Mouse (Mus musculus): ENCODE results near the gene Sorcs3. TPM values are rescaled to one million over a fixed set of nuclear protein-coding genes. Genes with fewer than 3 reads are reported as not detected.

Gene Sorcs3
- polyA plus RNA-seq, 1 experiment from 2014 or later: 4.9 TPM

DNA sequence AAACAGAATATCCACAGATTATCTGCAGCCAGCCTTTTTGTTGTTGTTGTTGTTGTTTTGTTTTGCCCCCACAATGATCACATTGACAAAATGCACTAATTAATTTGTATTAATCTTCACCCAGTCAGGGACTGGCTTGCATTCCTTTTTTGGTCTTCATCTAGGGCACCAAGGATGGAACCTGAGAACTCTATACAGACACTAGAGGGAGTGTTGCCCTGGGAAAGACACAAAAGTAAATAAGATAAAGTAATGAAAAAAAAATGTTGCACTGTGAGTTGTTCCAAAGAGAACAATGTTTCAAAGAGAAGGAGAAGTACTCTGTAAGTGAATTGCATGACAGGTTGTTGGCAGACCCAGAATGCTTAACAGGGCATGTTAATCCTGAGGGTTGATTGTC, 9.6 kb downstream of the Sorcs3 start:
- Histone ChIP-seq H3K36me3 (no peaks in the 10 kb centered on the region), H3K4me1 (peaks cover 5% of the 10 kb centered on the region; the same call in 1 of the 2 replicates), H3K9ac (no peak overlapping the region), H3K4me2 (replicated peaks) (no peak overlapping the region), H3K4me3 (no peak overlapping the region), H3K27ac (no peak overlapping the region), H3K27me3 (0 out of 2 replicates have a peak, but pooled peaks cover 5% of the 10 kb centered on the region), H3K9me3 (peaks cover 9% of the 10 kb centered on the region; the same call in 1 of the 2 replicates)
- ATAC-seq (ENCODE audit: low FRiP score, low read depth): no peak

GRCm38 (mm10) chr19:48237786-48238372, 32.1 kb downstream of the Sorcs3 start:
- peaks cover 13% of the 10 kb centered on the region; the same call in 1 of the 2 replicates for H3K4me1 ChIP-seq
- no peak overlapping the region for H3K9ac ChIP-seq
- no peak overlapping the region for H3K27ac ChIP-seq
- 42% methylated on average over 13 of the region's 13 CpGs for WGBS
- H3K27me3 ChIP-seq: no peaks in the 10 kb centered on the region
- no peaks in the 10 kb centered on the region for H3K36me3 ChIP-seq
- no peak for ATAC-seq (ENCODE audit: low FRiP score, low read depth)
- H3K4me3 ChIP-seq: no peak overlapping the region
- no peak overlapping the region for H3K4me2 ChIP-seq (replicated peaks)
- no peaks in the 10 kb centered on the region for H3K9me3 ChIP-seq

DNA sequence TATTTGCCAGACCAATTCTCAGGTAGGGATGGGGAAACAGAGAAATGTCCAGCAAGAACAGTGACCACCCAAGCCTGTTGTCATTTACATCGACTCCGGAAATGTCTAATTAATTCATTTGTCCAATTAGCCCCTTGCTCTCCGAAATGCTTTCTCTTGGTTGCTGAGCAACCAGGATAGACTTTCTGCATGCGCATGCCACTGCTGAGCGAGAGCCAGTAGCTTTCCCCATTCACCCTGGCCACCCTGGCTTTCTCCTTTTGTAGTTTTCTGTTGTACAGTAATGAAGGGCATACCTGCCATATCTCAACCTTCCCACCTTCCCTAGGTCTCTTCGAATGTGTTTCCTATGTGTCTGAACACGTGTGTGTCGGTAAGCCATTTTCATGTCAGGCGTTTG, 32.6 kb downstream of the Sorcs3 start:
- Histone ChIP-seq H3K4me2 (replicated peaks) (no peak overlapping the region), H3K9ac (no peak overlapping the region), H3K9me3 (no peaks in the 10 kb centered on the region), H3K4me1 (peaks cover 13% of the 10 kb centered on the region; the same call in 1 of the 2 replicates), H3K4me3 (no peak overlapping the region), H3K27ac (no peak overlapping the region), H3K36me3 (no peaks in the 10 kb centered on the region), H3K27me3 (no peaks in the 10 kb centered on the region)
- no peak for ATAC-seq (ENCODE audit: low FRiP score, low read depth)
- WGBS: 83% methylated on average over 9 of the region's 9 CpGs

GRCm38 (mm10) chr19:48240960-48241359, 35.1 kb downstream of the Sorcs3 start:
- Histone ChIP-seq H3K4me2 (replicated peaks) (no peak overlapping the region), H3K4me3 (no peak overlapping the region), H3K36me3 (no peaks in the 10 kb centered on the region), H3K9ac (no peak overlapping the region), H3K27me3 (no peaks in the 10 kb centered on the region), H3K9me3 (no peaks in the 10 kb centered on the region), H3K27ac (no peak overlapping the region), H3K4me1 (peaks cover 13% of the 10 kb centered on the region; the same call in 1 of the 2 replicates)
- 72% methylated on average over 2 of the region's 2 CpGs for WGBS
- no peak for ATAC-seq (ENCODE audit: low FRiP score, low read depth)

DNA sequence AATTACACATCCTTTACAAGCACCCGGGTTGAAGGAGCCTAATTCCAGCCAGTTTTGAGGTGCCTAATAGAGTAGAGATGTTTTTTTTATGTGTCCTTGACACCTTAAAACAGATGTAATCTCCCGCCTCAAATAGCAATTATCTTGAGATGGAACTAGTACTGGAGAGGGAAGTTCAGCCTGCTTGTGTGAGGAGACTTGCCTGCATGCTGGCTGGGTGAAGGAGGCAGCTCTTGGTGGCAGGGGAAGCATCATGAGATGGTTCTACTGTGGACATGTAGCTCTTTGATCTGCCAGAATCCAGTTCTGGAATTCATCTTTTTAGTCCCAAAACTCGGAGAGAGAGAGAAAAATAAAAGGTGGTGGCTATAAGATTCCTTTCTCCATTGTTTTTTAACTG, 38.2 kb downstream of the Sorcs3 start:
- WGBS: 42% methylated on average over 3 of the region's 3 CpGs
- H3K4me3 ChIP-seq: no peak overlapping the region
- no peaks in the 10 kb centered on the region for H3K36me3 ChIP-seq
- no peaks in the 10 kb centered on the region for H3K9me3 ChIP-seq
- H3K4me2 ChIP-seq (replicated peaks): no peak overlapping the region
- ATAC-seq (ENCODE audit: low FRiP score, low read depth): no peak
- no peak overlapping the region for H3K27ac ChIP-seq
- peaks cover 9% of the 10 kb centered on the region; the same call in 1 of the 2 replicates for H3K4me1 ChIP-seq
- no peak overlapping the region for H3K9ac ChIP-seq
- no peaks in the 10 kb centered on the region for H3K27me3 ChIP-seq

DNA sequence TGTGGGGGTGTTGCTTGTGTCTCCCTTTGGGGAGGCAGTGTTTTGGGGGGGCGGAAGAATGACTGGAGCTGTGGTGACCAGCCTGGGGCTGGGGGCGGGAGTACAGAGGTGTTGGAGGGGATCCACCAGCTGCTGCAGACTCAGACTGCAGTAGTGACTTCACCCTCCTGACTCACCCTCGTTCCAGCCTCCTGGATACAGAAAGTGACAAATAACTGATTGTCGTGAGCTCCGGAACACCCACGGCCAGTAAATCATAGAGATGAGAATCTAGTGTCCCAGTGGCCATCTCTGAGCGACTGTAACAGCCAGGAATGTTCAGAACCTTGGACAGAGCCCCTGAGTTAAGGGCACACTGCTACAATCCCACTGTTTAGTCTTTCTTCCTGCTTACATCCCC, 53.4 kb downstream of the Sorcs3 start:
- Histone ChIP-seq H3K9me3 (no peaks in the 10 kb centered on the region), H3K9ac (no peak overlapping the region), H3K27me3 (no peaks in the 10 kb centered on the region), H3K4me1 (no peaks in the 10 kb centered on the region), H3K27ac (no peak overlapping the region), H3K36me3 (no peaks in the 10 kb centered on the region), H3K4me2 (replicated peaks) (no peak overlapping the region), H3K4me3 (no peak overlapping the region)
- ATAC-seq (ENCODE audit: low FRiP score, low read depth): no peak
- WGBS: 69% methylated on average over 7 of the region's 7 CpGs

- no peak overlapping the region for H3K4me3 ChIP-seq
- H3K9me3 ChIP-seq: no peaks in the 10 kb centered on the region
- no peaks in the 10 kb centered on the region for H3K36me3 ChIP-seq
- H3K9ac ChIP-seq: no peak overlapping the region
- 88% methylated on average over 8 of the region's 8 CpGs for WGBS
- ATAC-seq (ENCODE audit: low FRiP score, low read depth): no peak
- no peaks in the 10 kb centered on the region for H3K27me3 ChIP-seq
- H3K4me2 ChIP-seq (replicated peaks): no peak overlapping the region
- no peaks in the 10 kb centered on the region for H3K4me1 ChIP-seq
- H3K27ac ChIP-seq: no peak overlapping the region
These were observed 54.8 kb downstream of the Sorcs3 start for GRCm38 (mm10) chr19:48260671-48261070.

- Histone ChIP-seq H3K4me3 (no peak overlapping the region), H3K9ac (no peak overlapping the region), H3K4me2 (replicated peaks) (no peak overlapping the region), H3K36me3 (no peaks in the 10 kb centered on the region), H3K4me1 (no peaks in the 10 kb centered on the region), H3K27ac (no peak overlapping the region), H3K27me3 (no peaks in the 10 kb centered on the region), H3K9me3 (no peaks in the 10 kb centered on the region)
- 80% methylated on average over 5 of the region's 5 CpGs for WGBS
- ATAC-seq (ENCODE audit: low FRiP score, low read depth): no peak
These were observed 57.9 kb downstream of the Sorcs3 start for GRCm38 (mm10) chr19:48263750-48264149.

DNA sequence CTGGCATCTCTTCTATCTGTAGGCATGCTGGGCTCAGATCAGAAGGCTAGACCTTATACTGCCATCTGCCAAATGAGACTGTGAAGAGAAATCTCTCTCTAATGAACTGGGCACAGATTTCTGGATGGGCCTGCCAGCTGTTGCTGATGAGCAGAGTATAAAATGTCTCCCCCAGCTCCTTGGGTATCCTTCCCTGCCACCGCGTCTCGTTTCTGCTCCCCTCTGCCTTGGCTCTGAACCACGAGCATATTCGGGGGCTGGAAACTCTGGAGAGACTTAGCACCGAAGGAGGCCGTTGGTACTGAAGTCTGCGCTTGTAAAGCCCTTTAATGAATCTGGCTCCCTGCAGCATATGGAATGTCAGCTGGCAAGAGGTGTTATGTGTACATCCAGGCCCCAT, 74.4 kb downstream of the Sorcs3 start:
- ATAC-seq (ENCODE audit: low FRiP score, low read depth): no peak; the same call in 1 of the 2 replicates
- no peak overlapping the region for H3K9ac ChIP-seq
- H3K4me2 ChIP-seq (replicated peaks): no peak overlapping the region
- H3K27me3 ChIP-seq: no peaks in the 10 kb centered on the region
- H3K4me3 ChIP-seq: no peak overlapping the region
- H3K27ac ChIP-seq: no peak overlapping the region
- no peaks in the 10 kb centered on the region for H3K9me3 ChIP-seq
- WGBS: 12% methylated on average over 8 of the region's 8 CpGs
- H3K36me3 ChIP-seq: no peaks in the 10 kb centered on the region
- H3K4me1 ChIP-seq: peaks cover 10% of the 10 kb centered on the region

DNA sequence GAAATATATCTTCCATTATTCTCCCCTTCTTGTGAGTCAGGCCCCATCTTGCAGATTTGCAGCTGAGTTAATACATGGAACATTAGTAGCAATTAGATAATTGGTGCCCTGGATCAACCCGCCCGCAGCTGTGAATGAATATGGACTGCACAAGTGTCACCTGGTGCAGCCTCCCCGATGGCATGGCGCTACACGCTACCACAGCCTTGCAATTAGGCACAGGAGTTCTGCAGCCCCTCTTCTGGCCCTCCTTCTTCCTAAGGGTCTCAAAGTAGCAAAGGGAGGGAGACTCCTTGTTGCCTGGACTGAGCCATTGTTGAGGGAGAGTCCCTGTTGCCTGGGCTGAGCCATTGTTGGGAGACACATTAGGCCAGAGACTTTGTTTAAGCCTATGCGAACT, 76.4 kb downstream of the Sorcs3 start:
- H3K4me3 ChIP-seq: no peak overlapping the region
- ATAC-seq (ENCODE audit: low FRiP score, low read depth): no peak
- no peak overlapping the region for H3K9ac ChIP-seq
- no peak overlapping the region for H3K4me2 ChIP-seq (replicated peaks)
- WGBS: 79% methylated on average over 6 of the region's 6 CpGs
- peaks cover 8% of the 10 kb centered on the region for H3K4me1 ChIP-seq
- no peaks in the 10 kb centered on the region for H3K36me3 ChIP-seq
- no peaks in the 10 kb centered on the region for H3K27me3 ChIP-seq
- no peaks in the 10 kb centered on the region for H3K9me3 ChIP-seq
- no peak overlapping the region for H3K27ac ChIP-seq

- Histone ChIP-seq H3K4me3 (no peak overlapping the region), H3K4me1 (peaks cover 8% of the 10 kb centered on the region), H3K27ac (no peak overlapping the region), H3K9me3 (no peaks in the 10 kb centered on the region), H3K9ac (no peak overlapping the region), H3K4me2 (replicated peaks) (no peak overlapping the region), H3K36me3 (no peaks in the 10 kb centered on the region), H3K27me3 (no peaks in the 10 kb centered on the region)
- WGBS: 42% methylated on average over 4 of the region's 4 CpGs
- no peak for ATAC-seq (ENCODE audit: low FRiP score, low read depth)
These were observed 77.4 kb downstream of the Sorcs3 start for GRCm38 (mm10) chr19:48283217-48283616.

- no peaks in the 10 kb centered on the region for H3K27me3 ChIP-seq
These were observed 79.9 kb downstream of the Sorcs3 start for GRCm38 (mm10) chr19:48285602-48286225.

DNA sequence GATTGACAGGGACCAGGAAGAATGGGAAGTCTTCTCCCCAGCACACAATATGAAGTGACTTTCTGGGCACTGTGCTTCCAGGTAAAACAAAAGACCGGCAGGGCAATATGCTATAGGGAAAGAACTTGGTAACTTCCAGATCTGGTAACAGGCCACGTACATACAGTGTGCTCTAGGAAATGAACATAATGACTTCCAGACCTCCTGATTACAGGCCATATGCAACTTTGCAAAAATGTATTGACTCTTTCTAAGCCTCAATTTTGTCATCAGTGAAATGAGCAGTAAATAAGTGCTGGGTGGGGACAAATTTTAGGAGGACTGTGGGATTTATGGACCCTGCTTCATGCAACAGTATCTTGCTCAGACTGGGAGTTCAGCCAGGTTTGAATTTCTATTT, 88.4 kb downstream of the Sorcs3 start:
- no peaks in the 10 kb centered on the region for H3K27me3 ChIP-seq
- peaks cover 10% of the 10 kb centered on the region; the same call in 1 of the 2 replicates for H3K4me1 ChIP-seq
- no peaks in the 10 kb centered on the region for H3K36me3 ChIP-seq
- H3K4me2 ChIP-seq (replicated peaks): no peak overlapping the region
- 29% methylated on average over 2 of the region's 2 CpGs for whole genome bisulfite sequencing
- H3K27ac ChIP-seq: no peak overlapping the region
- no peak overlapping the region for H3K9ac ChIP-seq
- H3K9me3 ChIP-seq: no peaks in the 10 kb centered on the region
- no peak overlapping the region for H3K4me3 ChIP-seq
- ATAC-seq (ENCODE audit: low FRiP score, low read depth): peak; percentile 72

More at GRCm38 (mm10) chr19:48285602-48286225, 79.9 kb downstream of the Sorcs3 start:
- Histone ChIP-seq H3K27ac (no peak overlapping the region), H3K4me2 (replicated peaks) (no peak overlapping the region), H3K4me3 (no peak overlapping the region), H3K36me3 (no peaks in the 10 kb centered on the region), H3K9ac (no peak overlapping the region), H3K4me1 (0 out of 2 replicates have a peak, but pooled peaks cover under 1% of the 10 kb centered on the region), H3K9me3 (no peaks in the 10 kb centered on the region)
- no peak for ATAC-seq (ENCODE audit: low FRiP score, low read depth)
- WGBS: 66% methylated on average over 10 of the region's 10 CpGs
